Mouse (Mus musculus) frontal cortex, adult (tissue): ENCODE measurements at regions not wholly inside any gene's neighbourhood (a gene's known extent, or its start where the extent isn't known, plus 50 kb on each side); places are given as distances from the start of the nearest gene placed in this dataset.
A peak's percentile ranks its signal among the peaks of the same experiment; 100 is the strongest.

Experiments used
- ATAC-seq: cut with Nextera tagmentation; 2 replicates; pipeline ENCODE4 v1.9.2; 2017; ENCODE audit warnings: mild to moderate bottlenecking, moderate library complexity, mixed read lengths; ENCODE audit not compliant: low TSS enrichment

GRCm38 (mm10) chr11:111155023-111155422, 89.1 kb downstream of the Kcnj2 start:
- no peak for ATAC-seq

- no peak for ATAC-seq
Measured at GRCm38 (mm10) chr11:111155747-111156146, 89.8 kb downstream of the Kcnj2 start.

- no peak for ATAC-seq
Measured at GRCm38 (mm10) chr11:111159299-111159698, 93.3 kb downstream of the Kcnj2 start.

GRCm38 (mm10) chr11:111164907-111165306, 98.9 kb downstream of the Kcnj2 start:
- ATAC-seq: no peak

GRCm38 (mm10) chr11:111170174-111170800, 104.3 kb downstream of the Kcnj2 start:
- no peak for ATAC-seq

- ATAC-seq: no peak
Measured at GRCm38 (mm10) chr11:111173525-111173924, 107.6 kb downstream of the Kcnj2 start.

GRCm38 (mm10) chr11:111175566-111175965, 109.6 kb downstream of the Kcnj2 start:
- ATAC-seq: peak; percentile 93

- ATAC-seq: no peak
Measured at GRCm38 (mm10) chr11:111177516-111177915, 111.6 kb downstream of the Kcnj2 start.

- 0 out of 2 replicates have a peak, but pooled peaks have one; percentile 52 for ATAC-seq
Measured at GRCm38 (mm10) chr11:111197422-111197821, 131.5 kb downstream of the Kcnj2 start.

GRCm38 (mm10) chr11:111200512-111200911, 134.5 kb downstream of the Kcnj2 start:
- no peak for ATAC-seq

- no peak for ATAC-seq
Measured at GRCm38 (mm10) chr11:111202780-111203179, 136.8 kb downstream of the Kcnj2 start.

- ATAC-seq: no peak
Measured at GRCm38 (mm10) chr11:111210565-111210964, 144.6 kb downstream of the Kcnj2 start.

GRCm38 (mm10) chr11:111212038-111212701, 146.2 kb downstream of the Kcnj2 start:
- ATAC-seq: no peak

GRCm38 (mm10) chr11:111212702-111213328, 146.9 kb downstream of the Kcnj2 start:
- ATAC-seq: no peak

GRCm38 (mm10) chr11:111215006-111215405, 149.0 kb downstream of the Kcnj2 start:
- ATAC-seq: no peak

- peak; percentile 81 for ATAC-seq
Measured at GRCm38 (mm10) chr11:111223834-111224233, 157.9 kb downstream of the Kcnj2 start.

- ATAC-seq: no peak
Measured at GRCm38 (mm10) chr11:111227305-111227704, 161.3 kb downstream of the Kcnj2 start.

- ATAC-seq: no peak
Measured at GRCm38 (mm10) chr11:111236741-111237140, 170.8 kb downstream of the Kcnj2 start.

GRCm38 (mm10) chr11:111239784-111240183, 173.8 kb downstream of the Kcnj2 start:
- ATAC-seq: no peak

- ATAC-seq: no peak
Measured at GRCm38 (mm10) chr11:111252226-111252625, 186.3 kb downstream of the Kcnj2 start.

- ATAC-seq: no peak
Measured at GRCm38 (mm10) chr11:111256596-111256995, 190.6 kb downstream of the Kcnj2 start.

- no peak for ATAC-seq
Measured at GRCm38 (mm10) chr11:111260691-111261383, 194.9 kb downstream of the Kcnj2 start.
